Mouse (Mus musculus): ENCODE measurements around the gene Foxk1. TPM values are rescaled to one million over a fixed set of nuclear protein-coding genes. Genes with fewer than 3 reads are reported as not detected.

The Foxk1 gene
- polyA plus RNA-seq, 1 experiment from 2014 or later = 3.1 TPM

GRCm38 (mm10) chr5:142473696-142474095 is 72.4 kb downstream of the Foxk1 start:
- Histone ChIP-seq H3K4me2 (no peak overlapping the region), H3K4me3 (no peak overlapping the region), H3K36me3 (ENCODE audit: poor library complexity, severe bottlenecking) (peaks cover 53% of the 10 kb centered on the region), H3K27ac (no peak overlapping the region), H3K9me3 (replicated peaks) (no peaks in the 10 kb centered on the region), H3K4me1 (no peaks in the 10 kb centered on the region), H3K9ac (no peak overlapping the region), H3K27me3 (no peaks in the 10 kb centered on the region)
- 64% methylated on average over 10 of the region's 10 CpGs for WGBS
- no peak for ATAC-seq

DNA sequence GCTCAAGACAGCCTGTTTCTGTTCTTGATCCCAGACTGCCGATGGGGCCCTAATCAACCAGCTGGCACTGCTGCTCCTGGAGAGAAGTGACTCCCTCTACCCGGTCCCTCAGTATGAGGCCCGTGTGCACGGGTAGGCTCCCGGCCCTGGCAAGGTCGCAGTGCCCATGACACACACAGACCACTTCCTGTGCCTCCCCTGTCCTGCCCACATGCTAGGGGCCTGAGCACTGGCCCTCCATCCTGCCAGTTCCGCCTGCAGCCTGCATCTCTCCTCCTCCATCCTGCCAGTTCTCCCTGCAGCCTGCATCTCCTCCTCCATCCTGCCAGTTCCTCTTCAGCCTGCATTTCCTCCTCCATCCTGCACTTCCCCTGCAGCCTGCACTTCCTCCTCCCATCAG is 74.4 kb downstream of the Foxk1 start:
- no peak overlapping the region for H3K9ac ChIP-seq
- WGBS = 92% methylated on average over 7 of the region's 7 CpGs
- no peak for ATAC-seq
- no peak overlapping the region for H3K27ac ChIP-seq
- 0 out of 2 replicates have a peak, but pooled peaks cover 4% of the 10 kb centered on the region for H3K4me1 ChIP-seq
- H3K4me2 ChIP-seq = no peak overlapping the region
- no peaks in the 10 kb centered on the region for H3K27me3 ChIP-seq
- no peak overlapping the region for H3K4me3 ChIP-seq
- H3K9me3 ChIP-seq (replicated peaks) = no peaks in the 10 kb centered on the region
- H3K36me3 ChIP-seq (ENCODE audit: poor library complexity, severe bottlenecking) = peaks cover 34% of the 10 kb centered on the region

DNA sequence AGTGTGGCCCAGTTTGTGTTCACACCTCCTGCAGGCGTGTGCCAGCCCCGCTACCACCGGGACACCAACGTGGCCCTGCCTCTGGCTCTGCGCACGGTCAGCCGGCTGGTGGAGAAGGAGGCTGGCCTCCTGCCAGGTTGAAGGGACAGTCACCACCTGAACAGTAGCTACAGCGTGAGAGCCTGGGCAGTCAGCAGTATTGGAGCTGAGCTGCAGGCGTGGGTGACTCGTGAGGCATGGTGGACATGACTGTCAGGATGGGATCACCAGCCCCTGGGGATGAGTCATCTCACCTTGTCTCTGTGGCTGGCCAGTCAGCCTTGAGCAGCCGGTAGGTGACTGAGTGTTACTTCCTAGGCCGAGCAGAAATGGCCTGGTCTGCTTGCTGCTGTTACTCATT is 76.0 kb downstream of the Foxk1 start:
- no peaks in the 10 kb centered on the region for H3K27me3 ChIP-seq
- ATAC-seq = no peak
- no peaks in the 10 kb centered on the region for H3K9me3 ChIP-seq (replicated peaks)
- peaks cover 18% of the 10 kb centered on the region for H3K36me3 ChIP-seq (ENCODE audit: poor library complexity, severe bottlenecking)
- 0 out of 2 replicates have a peak, but pooled peaks cover 4% of the 10 kb centered on the region for H3K4me1 ChIP-seq
- H3K4me3 ChIP-seq = no peak overlapping the region
- H3K27ac ChIP-seq = no peak overlapping the region
- 90% methylated on average over 12 of the region's 12 CpGs for WGBS
- H3K9ac ChIP-seq = 0 out of 2 replicates have a peak overlapping the region, but pooled peaks have one; percentile 13
- H3K4me2 ChIP-seq = no peak overlapping the region

GRCm38 (mm10) chr5:142477866-142478615 is 76.7 kb downstream of the Foxk1 start:
- H3K4me2 ChIP-seq = no peak overlapping the region
- ATAC-seq = peak; percentile 3; the same call in 1 of the 2 replicates
- H3K4me3 ChIP-seq = no peak overlapping the region
- H3K27ac ChIP-seq = no peak overlapping the region
- 0 out of 2 replicates have a peak, but pooled peaks cover 4% of the 10 kb centered on the region for H3K4me1 ChIP-seq
- peaks cover 16% of the 10 kb centered on the region; the same call in 1 of the 2 replicates for H3K36me3 ChIP-seq (ENCODE audit: poor library complexity, severe bottlenecking)
- H3K9ac ChIP-seq = no peak overlapping the region
- H3K27me3 ChIP-seq = no peaks in the 10 kb centered on the region
- H3K9me3 ChIP-seq (replicated peaks) = no peaks in the 10 kb centered on the region
- 86% methylated on average over 5 of the region's 5 CpGs for WGBS

- Histone ChIP-seq H3K27me3 (no peaks in the 10 kb centered on the region), H3K9ac (peak overlapping the region; percentile 30; the same call in 1 of the 2 replicates), H3K27ac (peak overlapping the region; percentile 35; the same call in 1 of the 2 replicates), H3K9me3 (replicated peaks) (no peaks in the 10 kb centered on the region), H3K36me3 (ENCODE audit: poor library complexity, severe bottlenecking) (peaks cover 15% of the 10 kb centered on the region; the same call in 1 of the 2 replicates), H3K4me1 (0 out of 2 replicates have a peak, but pooled peaks cover 4% of the 10 kb centered on the region), H3K4me3 (no peak overlapping the region), H3K4me2 (peak overlapping the region; percentile 37)
- peak; percentile 64 for ATAC-seq
- 33% methylated on average over 17 of the region's 17 CpGs for WGBS
These were observed 77.6 kb downstream of the Foxk1 start for GRCm38 (mm10) chr5:142478829-142479435.

GRCm38 (mm10) chr5:142482512-142482911 is 81.2 kb downstream of the Foxk1 start:
- H3K36me3 ChIP-seq (ENCODE audit: poor library complexity, severe bottlenecking) = no peaks in the 10 kb centered on the region
- no peak for ATAC-seq
- no peak overlapping the region for H3K4me3 ChIP-seq
- no peak overlapping the region for H3K27ac ChIP-seq
- no peaks in the 10 kb centered on the region for H3K9me3 ChIP-seq (replicated peaks)
- H3K4me1 ChIP-seq = 0 out of 2 replicates have a peak, but pooled peaks cover 4% of the 10 kb centered on the region
- H3K27me3 ChIP-seq = no peaks in the 10 kb centered on the region
- WGBS = 67% methylated on average over 2 of the region's 2 CpGs
- no peak overlapping the region for H3K4me2 ChIP-seq
- no peak overlapping the region for H3K9ac ChIP-seq

GRCm38 (mm10) chr5:142483581-142483980 is 82.3 kb downstream of the Foxk1 start:
- H3K4me2 ChIP-seq = no peak overlapping the region
- H3K4me3 ChIP-seq = no peak overlapping the region
- no peaks in the 10 kb centered on the region for H3K9me3 ChIP-seq (replicated peaks)
- no peak overlapping the region for H3K9ac ChIP-seq
- 86% methylated on average over 5 of the region's 5 CpGs for WGBS
- no peaks in the 10 kb centered on the region for H3K36me3 ChIP-seq (ENCODE audit: poor library complexity, severe bottlenecking)
- H3K27me3 ChIP-seq = no peaks in the 10 kb centered on the region
- no peak for ATAC-seq
- H3K27ac ChIP-seq = no peak overlapping the region
- H3K4me1 ChIP-seq = 0 out of 2 replicates have a peak, but pooled peaks cover 4% of the 10 kb centered on the region

- Histone ChIP-seq H3K4me1 (no peaks in the 10 kb centered on the region), H3K27ac (no peak overlapping the region), H3K9ac (no peak overlapping the region), H3K36me3 (ENCODE audit: poor library complexity, severe bottlenecking) (no peaks in the 10 kb centered on the region), H3K4me2 (no peak overlapping the region), H3K4me3 (no peak overlapping the region), H3K27me3 (no peaks in the 10 kb centered on the region), H3K9me3 (replicated peaks) (no peaks in the 10 kb centered on the region)
- ATAC-seq = no peak
- WGBS = 72% methylated on average over 9 of the region's 9 CpGs
These were observed 85.4 kb downstream of the Foxk1 start for GRCm38 (mm10) chr5:142486654-142487053.

DNA sequence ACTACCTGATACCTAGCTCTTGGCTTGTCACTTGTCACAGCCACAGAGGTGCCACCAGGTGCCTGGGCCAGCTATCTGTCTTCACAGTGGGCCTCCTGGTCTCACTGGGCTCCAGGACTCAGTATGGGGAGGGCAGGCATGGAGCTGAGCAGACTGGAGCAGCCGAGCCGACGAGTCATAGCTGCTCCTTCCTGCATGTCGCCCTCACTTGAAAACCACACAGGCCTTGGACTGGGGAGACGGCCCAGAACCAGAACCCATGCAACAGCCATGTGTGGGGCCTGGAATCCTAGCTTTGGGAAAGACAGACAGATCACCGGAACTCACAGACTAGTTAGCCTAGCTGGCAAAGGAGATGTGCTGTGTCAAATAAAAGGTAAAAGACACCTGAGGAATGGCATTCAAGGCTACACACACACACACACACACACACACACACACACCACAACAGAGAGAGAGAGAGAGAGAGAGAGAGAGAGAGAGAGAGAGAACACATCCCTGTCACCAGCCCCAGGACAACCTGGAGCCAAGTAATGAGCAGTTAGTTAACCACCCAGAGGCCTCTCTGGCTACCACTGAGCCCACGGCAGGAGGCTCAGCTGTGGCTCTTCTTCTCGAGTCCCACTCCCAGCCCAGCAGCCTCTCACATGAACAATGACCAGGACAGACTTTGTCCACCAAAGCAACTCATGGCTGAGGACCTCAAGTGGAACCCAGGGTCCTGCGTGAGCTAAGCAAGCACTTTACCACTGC is 88.8 kb downstream of the Foxk1 start:
- H3K36me3 ChIP-seq (ENCODE audit: poor library complexity, severe bottlenecking) = no peaks in the 10 kb centered on the region
- H3K9me3 ChIP-seq (replicated peaks) = no peaks in the 10 kb centered on the region
- no peak overlapping the region for H3K4me3 ChIP-seq
- 72% methylated on average over 9 of the region's 9 CpGs for whole genome bisulfite sequencing
- 0 out of 2 replicates have a peak, but pooled peaks cover under 1% of the 10 kb centered on the region for H3K4me1 ChIP-seq
- no peak overlapping the region for H3K4me2 ChIP-seq
- H3K9ac ChIP-seq = no peak overlapping the region
- H3K27ac ChIP-seq = no peak overlapping the region
- no peaks in the 10 kb centered on the region for H3K27me3 ChIP-seq
- no peak for ATAC-seq

DNA sequence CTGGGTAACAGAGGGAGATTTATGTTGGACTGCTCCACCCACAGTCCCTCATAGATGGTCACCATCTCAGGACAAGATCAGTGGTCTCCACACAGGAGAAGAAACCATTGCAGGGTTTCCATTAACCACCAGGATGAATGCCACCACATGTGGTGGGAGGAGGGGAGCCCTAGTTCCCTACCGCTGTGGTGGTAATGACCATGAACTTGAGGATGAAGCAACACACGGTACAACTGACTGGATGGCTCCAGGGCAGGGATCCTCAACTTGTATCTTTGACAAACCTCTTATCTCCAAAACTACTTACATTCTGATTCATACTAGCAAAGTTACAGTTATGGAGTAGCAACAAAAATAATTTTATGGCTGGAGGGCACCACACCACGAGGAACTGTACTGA is 92.0 kb downstream of the Foxk1 start:
- H3K9me3 ChIP-seq (replicated peaks) = no peaks in the 10 kb centered on the region
- H3K27ac ChIP-seq = no peak overlapping the region
- H3K9ac ChIP-seq = no peak overlapping the region
- H3K36me3 ChIP-seq (ENCODE audit: poor library complexity, severe bottlenecking) = no peaks in the 10 kb centered on the region
- H3K4me1 ChIP-seq = peaks cover 7% of the 10 kb centered on the region
- 92% methylated on average over 3 of the region's 3 CpGs for WGBS
- no peak for ATAC-seq
- H3K4me3 ChIP-seq = no peak overlapping the region
- no peak overlapping the region for H3K4me2 ChIP-seq
- H3K27me3 ChIP-seq = no peaks in the 10 kb centered on the region

GRCm38 (mm10) chr5:142495321-142496096 is 94.2 kb downstream of the Foxk1 start:
- 52% methylated on average over 14 of the region's 14 CpGs for WGBS
- Histone ChIP-seq H3K27me3 (no peaks in the 10 kb centered on the region), H3K9me3 (replicated peaks) (no peaks in the 10 kb centered on the region), H3K27ac (no peak overlapping the region), H3K4me2 (no peak overlapping the region), H3K9ac (peak overlapping the region; percentile 9; the same call in 1 of the 2 replicates), H3K4me3 (no peak overlapping the region), H3K4me1 (peaks cover 7% of the 10 kb centered on the region), H3K36me3 (ENCODE audit: poor library complexity, severe bottlenecking) (no peaks in the 10 kb centered on the region)
- ATAC-seq = no peak
